Mouse (Mus musculus) adrenal gland, adult 8-10 months (tissue): ENCODE measurements around the gene Bap1. TPM values are rescaled to one million over a fixed set of nuclear protein-coding genes. Genes with fewer than 3 reads are reported as not detected.

ENCODE experiments used
- DNase-seq: peaks from one replicate; pipeline ENCODE4 v3.0.0; 2022
- total RNA-seq, 4 experiments: library from RNA; stranded (reverse); gene quantifications; 2 replicates each; pipeline ENCODE4 v1.2.4; 2022

Gene Bap1
- total RNA-seq, 4 experiments from 2014 or later: 64.5 to 70.6 (median 68.0) TPM

DNA sequence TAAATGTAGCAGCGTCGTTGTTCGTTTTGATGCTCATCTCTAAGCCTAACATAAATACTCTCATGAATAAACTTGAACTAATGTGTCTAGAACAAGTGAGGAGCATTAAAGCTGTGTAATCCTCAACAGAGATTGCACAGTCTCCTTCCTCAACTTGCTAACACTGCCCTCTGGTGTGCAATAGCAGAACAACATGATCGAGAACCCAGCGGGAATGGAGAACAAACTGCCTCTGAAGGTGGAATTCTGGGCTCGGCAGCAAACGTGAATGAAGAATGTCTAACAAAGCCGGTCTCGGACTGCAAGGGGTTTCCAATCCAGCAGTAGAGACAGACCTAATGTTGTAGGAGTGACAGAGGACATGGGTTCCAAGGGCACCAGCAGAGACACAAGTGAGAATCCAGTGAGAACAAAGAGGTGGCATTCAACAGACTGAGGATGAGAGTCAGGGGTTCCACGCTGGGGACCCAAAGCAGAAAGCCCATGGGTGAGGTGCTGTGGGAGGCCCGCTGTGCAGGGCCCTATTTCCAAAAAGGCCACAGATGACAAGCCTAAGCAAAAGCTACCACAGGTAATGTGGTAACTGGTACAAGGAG lies 17.2 kb upstream of the Bap1 start:
- peak; percentile 62 for DNase-seq

DNA sequence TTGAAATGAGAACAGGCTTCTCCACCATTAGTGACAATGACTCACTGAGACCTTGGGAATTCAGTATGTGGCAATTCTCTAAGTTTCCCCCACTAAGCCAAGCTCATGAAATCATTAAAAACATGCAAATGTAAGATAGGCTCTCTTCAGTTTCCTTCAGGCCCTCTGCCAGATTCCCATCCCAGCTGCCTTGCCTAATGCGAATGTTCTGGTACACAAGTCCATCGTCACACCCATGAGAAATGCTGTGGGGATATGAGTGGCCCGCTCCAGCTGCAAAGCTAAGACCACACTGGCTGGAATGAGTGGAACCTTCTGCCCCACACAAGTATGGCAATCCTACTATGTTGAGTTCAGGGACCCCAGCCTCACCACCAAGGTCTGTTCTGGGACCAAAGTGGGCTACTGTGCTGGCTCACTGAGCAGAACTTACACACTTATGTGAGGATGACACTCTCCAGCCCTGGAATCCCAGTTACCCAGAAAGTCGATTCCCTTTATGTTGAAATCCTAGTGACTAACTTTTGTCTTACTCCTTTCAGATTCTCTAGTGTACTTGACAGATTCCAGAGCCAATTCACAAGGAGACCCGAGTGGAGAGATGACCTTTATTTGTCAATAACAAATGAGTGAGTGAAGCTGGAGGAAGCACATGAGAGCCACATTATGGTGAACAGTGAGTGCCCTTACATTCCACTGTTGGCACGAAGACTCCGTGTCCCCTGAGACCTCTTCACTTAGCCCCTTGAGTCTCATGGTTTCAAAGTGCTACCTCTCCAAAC lies 14.0 kb upstream of the Bap1 start:
- DNase-seq: peak; percentile 42

DNA sequence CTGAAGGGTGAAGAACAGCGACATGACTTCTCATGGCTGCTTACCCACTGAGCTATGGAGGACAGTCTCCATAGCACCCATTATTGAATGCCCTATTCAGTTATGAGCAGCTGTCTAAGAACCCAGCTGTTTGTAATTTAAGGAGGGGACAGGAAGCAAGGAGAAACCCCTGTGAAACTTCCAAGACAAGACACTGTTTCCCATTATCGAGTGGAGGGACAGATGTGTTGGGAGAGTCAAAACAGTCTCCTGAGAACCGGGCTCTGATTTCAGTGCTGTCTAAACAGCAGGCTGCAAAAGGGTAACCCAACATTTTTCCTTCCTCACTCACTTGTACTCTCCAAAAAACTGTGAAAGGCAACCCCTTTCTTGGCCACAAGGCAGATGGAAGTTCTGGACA lies 10.7 kb upstream of the Bap1 start:
- DNase-seq: no peak

DNA sequence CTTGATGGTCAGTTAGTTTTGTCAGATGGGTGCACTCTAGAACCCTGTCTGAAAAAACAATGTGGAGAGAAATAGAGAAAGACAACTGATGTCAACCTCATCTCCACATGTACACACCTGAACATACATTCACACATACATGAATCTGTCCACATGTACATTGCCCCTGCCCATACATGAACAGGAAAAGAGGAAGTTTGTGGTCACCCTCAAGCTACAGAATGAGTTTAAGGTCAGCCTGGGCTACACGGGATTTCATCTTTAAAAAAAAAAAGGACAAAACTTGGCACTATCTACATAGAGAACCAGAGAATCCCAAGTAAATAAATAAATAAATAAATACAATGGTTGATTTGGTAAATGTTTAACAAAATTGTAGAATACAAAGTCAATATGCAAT lies 6.5 kb upstream of the Bap1 start:
- DNase-seq: no peak

DNA sequence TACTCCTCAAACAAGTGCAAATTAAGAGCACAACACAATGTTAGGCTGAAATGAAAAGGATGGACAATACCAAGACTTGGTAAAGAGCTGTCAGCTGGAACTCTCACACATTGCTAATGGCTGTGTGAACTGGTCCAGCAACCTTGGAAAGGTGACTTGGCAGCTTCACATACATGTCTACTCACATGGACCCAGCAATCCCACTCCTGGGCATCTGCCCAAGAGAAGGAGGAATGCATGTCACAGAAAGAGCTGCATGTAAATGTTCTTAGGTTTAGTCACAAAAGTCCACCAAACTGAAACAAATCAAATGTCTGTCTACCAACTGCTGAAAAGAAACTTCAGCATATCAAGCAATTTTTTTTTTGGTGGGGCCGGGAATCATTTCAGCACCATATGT lies 5.3 kb upstream of the Bap1 start:
- DNase-seq: no peak

DNA sequence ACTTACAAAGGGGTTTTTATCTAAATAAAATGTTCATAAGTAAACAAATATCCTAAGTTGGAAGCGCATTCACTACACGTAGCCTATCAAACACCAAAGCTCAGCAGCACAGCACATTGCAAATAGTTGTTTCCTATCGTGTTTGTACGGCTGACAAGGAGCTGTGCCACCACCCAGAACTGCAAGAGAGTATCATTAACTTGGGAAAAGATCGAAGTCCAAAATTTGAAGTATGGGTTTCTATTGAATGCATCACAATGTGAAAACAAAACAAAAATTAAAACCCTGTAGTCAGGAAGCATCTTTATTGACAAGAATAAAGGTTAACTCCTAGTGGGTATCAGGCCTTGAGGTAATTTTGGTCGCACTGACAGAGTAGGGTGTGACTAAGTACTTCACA lies 2.9 kb upstream of the Bap1 start:
- no peak for DNase-seq

DNA sequence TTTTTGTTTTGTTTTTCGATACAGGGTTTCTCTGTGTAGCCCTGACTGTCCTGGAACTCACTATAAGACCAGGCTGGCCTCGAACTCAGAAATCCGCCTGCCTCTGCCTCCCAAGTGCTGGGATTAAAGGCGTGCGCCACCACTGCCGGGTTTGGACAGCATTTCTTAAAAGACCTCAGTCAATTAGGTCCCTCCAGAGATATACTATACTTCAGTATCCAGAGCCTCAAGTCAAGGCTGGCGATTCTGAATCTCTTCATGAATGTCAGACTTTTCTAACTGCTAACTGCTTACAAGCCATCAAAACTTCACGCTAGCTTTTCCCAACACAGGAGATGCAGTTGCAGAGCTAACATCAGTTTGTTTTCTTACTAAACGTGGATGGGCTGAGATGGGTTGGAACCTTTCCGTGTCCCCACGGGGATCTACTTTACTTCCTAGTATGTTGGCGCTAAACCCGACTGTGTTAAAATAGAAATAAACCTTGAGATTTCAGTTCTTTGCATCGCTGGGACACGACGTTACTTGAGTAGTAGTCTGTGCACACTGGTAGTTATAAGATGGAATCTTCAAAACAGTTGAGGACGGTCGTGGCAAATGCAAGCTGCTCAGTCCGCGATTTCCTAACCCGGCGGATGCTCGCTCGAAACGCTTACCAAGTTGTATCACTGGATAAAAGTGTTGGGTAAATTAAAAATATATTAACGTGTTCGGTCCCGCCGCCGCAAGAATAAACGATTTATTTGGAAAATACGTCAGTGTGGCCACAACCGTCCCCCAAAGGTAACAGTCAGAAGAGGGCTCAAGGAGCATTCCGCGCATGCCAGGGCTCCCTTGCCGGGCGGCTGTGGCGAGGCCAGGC lies 797 bp upstream of the Bap1 start:
- DNase-seq: no peak

DNA sequence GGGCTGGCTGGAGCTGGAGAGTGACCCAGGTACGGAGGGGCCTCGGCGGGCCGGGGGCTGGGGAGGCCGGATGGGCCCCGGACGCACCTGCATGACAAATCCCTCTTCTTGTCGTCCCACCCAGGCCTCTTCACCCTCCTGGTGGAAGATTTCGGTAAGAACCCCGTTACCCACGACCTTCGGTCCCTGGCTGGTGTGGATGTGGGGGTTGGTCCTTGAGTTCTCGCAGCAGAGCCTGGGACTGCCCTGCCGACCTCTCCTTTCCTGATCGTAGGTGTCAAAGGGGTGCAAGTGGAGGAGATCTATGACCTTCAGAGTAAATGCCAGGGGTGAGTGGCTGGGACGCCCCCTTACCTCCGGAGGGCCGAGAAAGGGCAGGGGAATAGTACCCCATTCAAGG lies 376 bp downstream of the Bap1 start:
- DNase-seq: no peak

DNA sequence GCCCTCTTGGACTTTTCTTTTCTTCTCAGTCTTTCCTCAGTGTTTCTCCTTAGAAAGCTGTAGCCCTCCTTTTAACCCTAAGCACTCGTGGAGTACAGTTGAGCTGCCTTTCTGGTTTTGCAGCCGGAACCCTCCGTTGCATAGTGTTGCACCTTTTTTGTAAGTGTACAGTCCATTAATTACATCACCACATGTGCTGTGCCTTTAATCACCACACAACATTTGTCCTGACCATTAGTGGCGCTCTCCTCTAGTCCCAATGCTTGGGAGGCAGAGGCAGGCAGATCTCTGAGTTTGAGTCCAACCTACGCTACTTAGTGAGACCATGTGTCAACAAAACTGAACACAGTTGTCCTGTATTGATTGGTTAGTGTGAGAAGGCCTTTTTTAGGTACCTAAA lies 841 bp downstream of the Bap1 start:
- DNase-seq: no peak

DNA sequence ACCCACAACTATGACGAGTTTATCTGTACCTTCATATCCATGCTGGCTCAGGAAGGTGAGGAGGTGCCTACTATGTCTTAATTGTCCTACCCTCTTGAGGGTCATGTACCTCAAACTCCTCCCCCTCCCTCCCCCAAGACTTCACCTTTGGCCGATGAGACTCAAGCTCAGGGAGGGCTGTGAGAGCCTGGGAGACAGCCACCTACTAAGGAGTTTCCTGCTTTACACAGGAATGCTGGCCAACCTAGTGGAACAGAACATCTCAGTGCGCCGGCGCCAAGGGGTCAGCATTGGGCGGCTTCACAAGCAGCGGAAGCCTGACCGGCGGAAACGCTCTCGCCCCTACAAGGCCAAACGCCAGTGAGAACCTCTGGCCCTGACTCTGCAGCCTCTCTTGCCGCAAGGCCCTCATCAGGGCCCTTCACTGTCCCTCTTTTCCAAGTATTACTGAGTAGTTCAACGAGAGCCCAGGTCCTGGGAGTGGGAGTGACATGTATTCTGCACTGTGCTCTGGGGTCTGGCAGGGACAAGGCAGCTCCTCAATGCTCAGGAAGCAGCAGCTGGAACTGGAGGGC lies 7.3 kb downstream of the Bap1 start:
- no peak for DNase-seq

DNA sequence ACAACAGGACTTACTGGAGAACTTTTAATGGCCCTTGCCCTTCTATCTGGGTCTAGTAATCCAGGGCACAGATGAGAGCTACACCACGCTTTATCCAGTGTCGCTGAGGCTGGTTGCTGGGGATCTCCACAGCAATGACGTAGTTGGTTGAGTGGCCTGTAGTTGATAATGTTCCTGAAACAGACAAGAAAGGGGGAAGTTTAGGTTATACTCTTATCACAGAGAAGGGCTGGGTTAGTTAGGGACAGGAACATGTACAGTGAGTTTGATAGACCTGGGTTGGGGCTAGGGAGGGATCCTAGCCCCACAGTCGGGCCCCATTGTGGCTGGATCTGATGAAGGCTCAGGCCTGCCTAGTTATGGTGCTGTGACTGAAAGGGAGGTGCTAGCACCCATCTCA lies 9.1 kb downstream of the Bap1 start:
- DNase-seq: no peak

DNA sequence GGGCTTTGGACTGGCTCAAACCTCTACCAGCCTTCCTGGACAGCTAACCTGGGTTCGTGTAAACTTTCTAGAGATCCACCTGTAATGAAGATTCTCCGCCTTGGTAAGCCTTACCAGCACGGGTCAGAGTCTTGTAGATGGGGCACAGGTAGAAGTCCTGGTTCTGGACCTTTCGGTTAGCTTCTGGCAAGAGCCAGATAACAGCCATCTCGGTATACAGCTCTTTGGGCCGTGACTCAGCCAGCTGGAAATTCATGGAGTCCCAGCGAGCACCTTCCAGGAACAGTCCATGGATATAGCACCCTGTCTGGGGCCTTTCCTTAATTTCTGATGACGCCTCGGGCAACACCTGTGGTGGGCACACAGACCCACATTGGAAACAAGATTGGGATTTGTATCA lies 9.7 kb downstream of the Bap1 start:
- DNase-seq: no peak

DNA sequence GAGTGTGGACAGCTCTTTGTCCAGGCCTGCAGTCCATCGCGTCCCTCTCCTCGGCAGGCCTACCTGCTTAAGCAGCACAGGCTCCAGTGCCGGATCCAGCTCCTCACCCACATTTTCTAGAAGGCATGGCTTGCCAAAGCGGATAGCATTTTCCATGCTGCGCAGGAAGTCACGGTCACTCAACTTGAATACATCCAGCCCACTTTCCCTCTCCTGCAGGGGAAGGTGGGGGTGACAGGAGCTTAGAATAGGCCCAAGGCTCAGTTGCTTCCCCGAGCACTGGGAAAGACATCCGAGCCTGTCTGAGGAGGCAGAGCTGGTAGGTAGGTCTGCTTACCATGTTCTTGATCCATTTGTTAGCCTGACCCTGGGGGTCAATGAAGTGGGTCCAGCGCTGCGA lies 16.4 kb downstream of the Bap1 start:
- DNase-seq: no peak

DNA sequence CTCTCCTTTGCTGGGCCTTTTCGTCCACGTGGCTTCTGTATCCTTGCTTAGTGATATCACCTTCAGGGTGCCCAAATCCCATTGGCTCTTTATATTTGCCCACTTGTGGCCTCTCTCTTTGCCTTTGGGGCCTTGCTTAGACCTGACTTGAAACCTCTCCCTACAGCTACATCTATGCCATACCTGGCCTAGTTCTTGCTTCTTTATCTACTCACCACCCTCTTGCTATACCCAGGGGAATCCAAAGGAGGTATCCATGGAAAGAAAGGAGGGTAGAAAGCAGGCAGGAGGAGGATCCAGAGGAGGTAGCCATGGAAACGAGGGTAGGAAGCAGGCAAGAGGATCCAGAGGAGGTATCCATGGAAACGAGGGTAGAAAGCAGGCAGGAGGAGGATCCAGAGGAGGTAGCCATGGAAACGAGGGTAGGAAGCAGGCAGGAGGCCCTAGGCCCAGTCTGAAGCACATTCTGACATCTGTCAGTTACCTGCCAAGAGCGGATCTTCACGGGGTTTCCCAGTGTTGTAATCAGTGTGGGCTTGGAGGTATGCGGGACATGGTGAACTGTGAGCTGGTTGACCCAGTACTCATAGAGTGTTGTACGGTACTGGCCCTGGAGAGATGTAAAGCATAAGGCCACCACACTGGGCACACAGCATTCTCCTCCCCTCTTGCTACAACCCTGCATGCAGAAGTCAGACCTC lies 17.2 kb downstream of the Bap1 start:
- no peak for DNase-seq

DNA sequence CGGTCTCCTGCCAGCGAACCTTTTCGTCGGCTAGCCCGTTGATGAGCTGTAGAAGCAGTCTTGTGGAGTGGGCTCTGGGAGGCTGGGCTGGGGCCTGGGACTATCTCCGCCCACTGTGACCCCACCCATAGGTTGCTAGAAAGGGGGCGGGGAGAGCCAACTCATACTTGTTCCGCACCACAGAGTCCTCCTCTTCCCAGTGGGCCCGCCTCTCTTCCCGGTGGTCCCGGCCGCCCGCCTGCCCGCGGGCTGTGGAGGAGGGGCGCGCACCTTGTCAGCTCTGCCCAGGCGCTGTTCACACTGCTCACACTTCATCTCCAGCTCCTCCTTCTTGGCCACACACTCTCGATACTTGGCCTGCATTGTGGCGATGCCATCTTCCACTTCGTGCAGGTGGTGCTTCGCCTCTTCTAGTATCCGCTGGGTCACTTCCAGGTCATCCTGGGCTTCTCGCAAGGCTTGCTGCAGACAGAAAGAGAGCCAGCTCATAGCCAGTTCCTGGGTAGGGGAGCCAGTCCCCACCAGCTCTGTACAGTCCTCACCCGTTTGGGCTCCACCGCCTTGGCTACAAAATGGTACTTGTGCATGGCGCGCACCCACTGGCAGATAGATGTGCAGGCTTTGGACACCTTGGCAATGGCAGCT lies 18.3 kb downstream of the Bap1 start:
- DNase-seq: no peak

DNA sequence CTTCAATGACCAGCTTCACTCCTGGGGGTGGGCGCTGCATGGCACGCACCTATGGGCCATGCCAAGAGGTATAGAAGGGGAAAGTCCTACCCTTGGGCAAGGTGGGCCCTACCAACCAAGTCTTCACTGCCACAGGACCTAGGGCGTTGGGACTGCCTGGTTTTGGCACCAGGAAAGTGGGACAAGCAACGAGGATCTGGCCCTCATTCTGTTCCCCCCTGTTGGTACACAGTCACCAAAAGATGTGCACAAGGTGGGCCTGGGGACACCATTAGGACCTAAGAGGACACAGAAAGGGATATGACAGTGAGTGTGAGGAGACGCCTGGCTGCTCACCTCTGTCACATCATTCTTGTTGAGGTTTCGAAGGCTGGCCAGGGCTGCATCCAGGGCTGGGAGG lies 19.9 kb downstream of the Bap1 start:
- DNase-seq: no peak

DNA sequence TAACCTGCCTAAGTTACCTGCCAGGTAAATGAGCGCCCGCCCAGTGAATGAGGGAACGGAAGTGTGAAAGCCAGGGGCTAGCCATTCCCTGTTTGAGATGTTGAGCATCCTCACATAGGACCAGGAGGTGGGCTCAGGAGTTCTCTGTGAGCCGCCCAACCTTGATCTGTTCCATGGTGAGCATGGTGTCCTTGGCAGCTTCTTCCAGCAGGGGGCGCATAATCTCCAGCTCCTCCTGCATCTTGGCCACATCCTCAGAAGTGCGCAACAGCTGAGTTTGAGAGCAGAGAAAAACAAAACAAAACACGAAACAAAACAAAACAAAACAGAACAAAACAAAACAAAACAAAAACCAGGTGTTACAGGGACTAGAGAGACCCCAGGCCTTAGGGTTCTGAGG lies 20.9 kb downstream of the Bap1 start:
- peak; percentile 54 for DNase-seq

DNA sequence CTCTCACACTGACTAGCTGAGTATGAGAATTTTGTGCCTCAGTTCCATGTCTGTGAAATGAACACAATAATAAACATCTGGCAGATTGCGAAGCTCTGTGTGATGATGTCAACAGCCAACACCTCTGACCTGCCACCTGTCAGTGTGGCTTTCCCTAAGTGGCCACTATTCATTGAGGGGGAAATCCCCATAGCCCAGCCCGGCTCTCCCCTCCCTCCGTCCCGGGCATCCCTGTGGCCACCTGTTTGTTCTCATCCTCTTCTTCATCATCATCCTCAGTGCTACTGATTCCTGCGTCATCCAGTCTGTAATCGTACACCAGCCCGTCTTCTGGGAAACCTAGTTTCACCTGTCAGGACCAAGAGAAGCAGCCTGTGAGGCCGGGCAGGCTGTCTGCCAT lies 34.5 kb downstream of the Bap1 start:
- DNase-seq: no peak
